Mouse (Mus musculus) erythroblast, embryonic 14.5 days (primary cell): ENCODE results near the gene Tlx1.

Experiments used
- GATA1 ChIP-seq: IDR thresholded peaks from 2 replicates; pipeline ENCODE4 v1.6.1; 2012; ENCODE audit warnings: low read length, inconsistent platforms, mixed read lengths
- TAL1 ChIP-seq: IDR thresholded peaks from 3 replicates; pipeline ENCODE4 v1.6.1; 2012; ENCODE audit warnings: low read length, inconsistent platforms, mixed read lengths

DNA sequence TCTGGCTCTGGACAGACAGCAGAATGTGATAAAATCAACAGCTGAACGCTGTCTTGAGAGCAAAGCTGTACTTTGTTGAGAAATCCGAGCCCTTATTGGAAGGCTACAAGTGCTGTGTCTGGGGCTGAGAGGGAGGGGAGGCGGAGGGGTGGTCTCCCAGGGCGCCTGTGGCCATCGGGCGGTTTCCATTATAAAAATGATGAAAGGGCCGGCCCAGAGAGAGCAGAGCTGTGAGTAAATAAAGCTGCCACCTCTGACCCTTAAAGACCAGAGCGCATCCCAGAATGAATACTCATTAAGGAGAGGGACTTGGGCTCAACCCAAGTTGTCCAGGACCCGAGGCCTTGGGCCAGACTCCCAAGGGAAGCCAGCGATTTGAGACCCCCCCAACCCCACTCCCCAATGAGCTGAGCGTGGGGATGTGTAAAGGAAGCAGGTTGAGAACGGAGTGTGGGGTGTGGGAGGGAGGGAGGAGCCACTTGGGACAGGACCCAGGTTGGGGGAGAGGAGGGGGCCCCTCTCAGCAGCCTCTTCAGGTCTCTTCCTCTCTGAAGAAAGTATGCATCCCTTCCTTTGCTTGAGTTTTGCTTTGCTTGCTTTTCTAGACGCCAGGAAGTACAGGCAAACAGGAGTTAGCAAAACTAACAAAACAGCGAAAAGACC, 18.4 kb upstream of the Tlx1 start:
- TF ChIP-seq TAL1 (no peak), GATA1 (no peak)
